Mouse (Mus musculus) retina, postnatal 1 day (tissue): ENCODE measurements around the gene Stk35.
"Not testable (repeated sequence)": the region's sequence is repeated elsewhere in the genome, so short reads cannot be mapped to it uniquely, and the experiment has no call there.

Experiments used
- DNase-seq: peaks from one replicate; pipeline ENCODE4 v3.0.0-alpha.2; 2012

The Stk35 gene

GRCm38 (mm10) chr2:129836921-129837320 is 36.6 kb downstream of the Stk35 start:
- no peak for DNase-seq

- no peak for DNase-seq
Measured at GRCm38 (mm10) chr2:129838321-129838720, 38.0 kb downstream of the Stk35 start.

GRCm38 (mm10) chr2:129845826-129846225 is 45.5 kb downstream of the Stk35 start:
- no peak for DNase-seq

- no peak for DNase-seq
Measured at GRCm38 (mm10) chr2:129846501-129846900, 46.2 kb downstream of the Stk35 start.

- not testable (repeated sequence) for DNase-seq
Measured at GRCm38 (mm10) chr2:129849078-129849477, 48.8 kb downstream of the Stk35 start.

GRCm38 (mm10) chr2:129851512-129851911 is 51.2 kb downstream of the Stk35 start:
- DNase-seq, result no peak

- peak; percentile 59 for DNase-seq
Measured at GRCm38 (mm10) chr2:129863256-129863655, 62.9 kb downstream of the Stk35 start.

- DNase-seq, result peak; percentile 94
Measured at GRCm38 (mm10) chr2:129864958-129865357, 64.6 kb downstream of the Stk35 start.

GRCm38 (mm10) chr2:129869151-129869550 is 68.8 kb downstream of the Stk35 start:
- DNase-seq, result no peak

- DNase-seq, result peak; percentile 30
Measured at GRCm38 (mm10) chr2:129871246-129871645, 70.9 kb downstream of the Stk35 start.

GRCm38 (mm10) chr2:129872071-129872470 is 71.8 kb downstream of the Stk35 start:
- no peak for DNase-seq

GRCm38 (mm10) chr2:129873489-129873888 is 73.2 kb downstream of the Stk35 start:
- peak; percentile 87 for DNase-seq

- DNase-seq, result peak; percentile 92
Measured at GRCm38 (mm10) chr2:129874084-129874483, 73.8 kb downstream of the Stk35 start.

- peak; percentile 57 for DNase-seq
Measured at GRCm38 (mm10) chr2:129874509-129875095, 74.3 kb downstream of the Stk35 start.

GRCm38 (mm10) chr2:129876935-129877334 is 76.6 kb downstream of the Stk35 start:
- no peak for DNase-seq

- peak; percentile 75 for DNase-seq
Measured at GRCm38 (mm10) chr2:129879817-129880216, 79.5 kb downstream of the Stk35 start.

GRCm38 (mm10) chr2:129880226-129880625 is 79.9 kb downstream of the Stk35 start:
- no peak for DNase-seq

GRCm38 (mm10) chr2:129881886-129882285 is 81.6 kb downstream of the Stk35 start:
- no peak for DNase-seq
